Mouse (Mus musculus) liver, postnatal 0 days (tissue): ENCODE data around the gene Lama2. TPM values are rescaled to one million over a fixed set of nuclear protein-coding genes. Genes with fewer than 3 reads are reported as not detected.

ENCODE experiments used
- ATAC-seq: fragments of 200-750 bp; cut with Nextera tagmentation; 2 replicates; pipeline ENCODE4 v1.8.0; 2017; ENCODE audit warnings: mild to moderate bottlenecking, moderate library complexity
- DNase-seq: peaks from one replicate; pipeline ENCODE4 v3.0.0-alpha.2; 2016
- H3K27ac ChIP-seq: fragments of 300-500 bp; sonication (generic); 2 replicates; pipeline ENCODE4 v1.5.1; 2014; ENCODE audit warnings: antibody characterized with exemption, moderate library complexity, mild to moderate bottlenecking, low read depth
- H3K27me3 ChIP-seq: fragments of 300-500 bp; sonication (generic); 2 replicates; pipeline ENCODE4 v1.6.1; 2014; ENCODE audit warnings: low read length, control low read depth, mixed read lengths; ENCODE audit not compliant: insufficient read depth
- H3K36me3 ChIP-seq: fragments of 300-500 bp; sonication (generic); replicated peaks from 2 replicates; pipeline ENCODE4 v1.6.1; 2014; ENCODE audit warnings: mild to moderate bottlenecking, control low read depth, low read length, moderate library complexity, mixed read lengths; ENCODE audit not compliant: insufficient read depth
- H3K4me1 ChIP-seq: fragments of 300-500 bp; sonication (generic); 2 replicates; pipeline ENCODE4 v1.6.1; 2014; ENCODE audit warnings: antibody characterized with exemption, mild to moderate bottlenecking, control low read depth; ENCODE audit not compliant: insufficient read depth
- H3K4me2 ChIP-seq: fragments of 300-500 bp; sonication (generic); 2 replicates; pipeline ENCODE4 v1.6.1; 2014; ENCODE audit warnings: low read depth, mild to moderate bottlenecking, low read length, moderate library complexity, mixed read lengths
- H3K4me3 ChIP-seq: fragments of 300-500 bp; sonication (generic); 2 replicates; pipeline ENCODE4 v1.5.1; 2014; ENCODE audit warnings: low read depth, low read length
- H3K9ac ChIP-seq: fragments of 300-500 bp; sonication (generic); replicated peaks from 2 replicates; pipeline ENCODE4 v1.6.1; 2014; ENCODE audit warnings: mild to moderate bottlenecking, moderate library complexity
- H3K9me3 ChIP-seq: fragments of 300-500 bp; sonication (generic); 2 replicates; pipeline ENCODE4 v1.6.1; 2016; ENCODE audit warnings: mild to moderate bottlenecking, control low read depth, low read length, mixed read lengths
- CTCF ChIP-seq: sonication (generic); IDR thresholded peaks from 2 replicates; pipeline ENCODE4 v1.5.1; 2016; ENCODE audit warnings: antibody characterized with exemption, low read depth
- EP300 ChIP-seq: IDR thresholded peaks from 2 replicates; pipeline ENCODE4 v1.6.1; 2016; ENCODE audit warnings: antibody characterized with exemption, low read depth, mild to moderate bottlenecking
- WGBS: fragments of 180-500 bp; shearing (Covaris S2); extraction: QIAGEN DNeasy Blood & Tissue Kit; methylation state at CpG from one replicate; pipeline ENCODE4 v1.1.7; 2014; ENCODE audit not compliant: insufficient replicate concordance; 5-methylcytosine and 5-hydroxymethylcytosine counted together
- polyA plus RNA-seq: library from polyadenylated mRNA; unstranded; fragments of >200 nt; fragmentation: Nextera tagmentation; extraction: Ambion mirVana; gene quantifications from 2 replicates; pipeline ENCODE4 v1.2.1, GENCODE M21; 2015

The Lama2 gene
- polyA plus RNA-seq, 1 experiment from 2014 or later = 0.86 TPM

DNA sequence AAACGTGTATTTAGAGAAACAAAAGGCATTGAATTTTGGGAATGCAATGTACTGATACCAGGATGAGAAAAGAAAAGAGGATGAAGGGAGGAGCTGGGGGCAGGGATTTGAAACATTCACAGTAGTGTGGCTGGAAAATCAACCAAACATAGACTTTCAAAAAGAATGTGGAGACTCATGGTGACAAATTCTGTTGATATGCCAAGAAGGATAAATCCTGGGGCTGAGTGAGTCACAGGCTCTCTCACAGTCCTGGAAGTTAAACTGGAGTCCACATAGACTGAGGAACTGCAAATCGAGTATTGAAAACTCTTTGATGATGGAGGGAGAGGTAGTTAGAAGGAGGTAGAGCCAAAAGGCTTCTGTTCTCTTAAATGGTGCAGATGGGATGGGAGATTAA lies 445.3 kb downstream of the Lama2 start:
- ATAC-seq (no peak), DNase-seq (no peak)
- no peak for TF ChIP-seq CTCF
- TF ChIP-seq EP300 = no peak
- no peaks in the 10 kb centered on the region for H3K9me3 ChIP-seq
- H3K9ac ChIP-seq = no peak overlapping the region
- H3K27me3 ChIP-seq = no peaks in the 10 kb centered on the region
- H3K36me3 ChIP-seq = no peaks in the 10 kb centered on the region
- H3K4me3 ChIP-seq = no peak overlapping the region
- no peaks in the 10 kb centered on the region for H3K4me1 ChIP-seq
- no peak overlapping the region for H3K4me2 ChIP-seq
- 59% methylated on average over 2 of the region's 2 CpGs for WGBS
- H3K27ac ChIP-seq = no peak overlapping the region

DNA sequence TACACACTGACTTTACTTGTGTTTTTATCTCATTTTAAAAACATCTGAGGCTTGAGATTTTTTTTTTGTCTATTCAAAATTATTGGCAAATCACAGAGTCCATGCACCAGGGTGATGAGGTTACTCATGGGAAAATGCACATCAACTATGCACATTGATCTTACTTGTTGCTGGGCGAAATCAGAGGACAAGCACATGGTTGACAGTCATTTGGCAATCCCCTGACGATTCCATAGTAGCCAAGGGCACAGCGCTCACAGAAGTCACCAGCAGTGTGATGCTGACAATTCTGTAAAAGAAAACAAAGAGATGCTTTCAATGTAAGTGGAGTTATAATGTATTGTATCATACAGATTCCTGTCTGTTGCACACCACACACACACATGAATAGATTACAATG lies 454.8 kb downstream of the Lama2 start:
- Histone ChIP-seq H3K9ac (no peak overlapping the region), H3K27me3 (no peaks in the 10 kb centered on the region), H3K4me3 (no peak overlapping the region), H3K27ac (no peak overlapping the region), H3K36me3 (no peaks in the 10 kb centered on the region), H3K9me3 (no peaks in the 10 kb centered on the region), H3K4me2 (no peak overlapping the region), H3K4me1 (no peaks in the 10 kb centered on the region)
- no peak for DNase-seq
- ATAC-seq = no peak
- 68% methylated on average over 3 of the region's 3 CpGs for WGBS
- TF ChIP-seq EP300 (no peak), CTCF (no peak)

DNA sequence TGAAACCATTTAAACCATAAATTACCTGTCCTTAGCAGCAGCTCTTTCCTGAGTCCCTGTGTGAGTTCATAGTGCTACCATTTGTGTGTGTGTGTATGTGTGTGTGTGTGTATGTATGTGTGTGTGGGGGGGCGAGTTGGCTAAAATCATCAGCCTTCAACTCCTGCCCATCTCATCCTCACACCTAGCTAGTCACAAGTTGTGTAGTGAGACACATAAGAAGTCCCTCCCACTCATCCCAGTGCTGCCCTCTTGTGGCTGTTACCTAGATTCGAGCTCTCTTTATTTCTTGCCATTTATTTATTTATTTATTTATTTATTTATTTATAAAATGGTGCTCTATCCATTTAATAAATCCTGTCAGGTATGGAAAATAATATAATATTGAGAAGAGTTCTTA lies 457.2 kb downstream of the Lama2 start:
- no peak for TF ChIP-seq EP300
- peak; percentile 32; the same call in 1 of the 2 replicates for TF ChIP-seq CTCF
- peak; percentile 20 for DNase-seq

DNA sequence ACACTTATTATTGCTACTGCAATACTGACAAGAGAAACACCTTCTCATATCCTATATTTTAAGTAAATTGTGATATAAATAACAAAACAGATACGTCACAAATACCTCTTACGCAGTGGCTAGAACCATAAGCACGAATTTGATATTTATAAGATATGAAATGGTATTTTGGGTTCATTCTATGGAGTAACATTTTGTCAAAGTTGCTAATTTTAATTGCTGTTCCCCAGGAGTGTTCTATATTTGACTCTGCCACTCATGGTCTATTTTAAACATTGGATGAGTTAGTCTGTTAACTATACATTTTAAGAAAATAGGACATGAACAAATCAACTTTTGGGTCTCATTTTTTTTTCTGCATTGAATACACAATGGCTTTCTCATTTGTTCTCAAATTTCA lies 469.3 kb downstream of the Lama2 start:
- ATAC-seq (no peak), DNase-seq (no peak)
- Histone ChIP-seq H3K4me1 (no peaks in the 10 kb centered on the region), H3K9me3 (no peaks in the 10 kb centered on the region), H3K9ac (no peak overlapping the region), H3K4me2 (no peak overlapping the region), H3K36me3 (no peaks in the 10 kb centered on the region), H3K4me3 (no peak overlapping the region), H3K27ac (no peak overlapping the region), H3K27me3 (no peaks in the 10 kb centered on the region)
- WGBS = 80% methylated on average over 3 of the region's 3 CpGs
- no peak for TF ChIP-seq EP300
- no peak for TF ChIP-seq CTCF

More for the DNA sequence above, 457.2 kb downstream of the Lama2 start:
- no peaks in the 10 kb centered on the region for H3K36me3 ChIP-seq
- WGBS = 67% methylated on average over 2 of the region's 2 CpGs
- no peaks in the 10 kb centered on the region for H3K4me1 ChIP-seq
- H3K4me2 ChIP-seq = no peak overlapping the region
- H3K27me3 ChIP-seq = no peaks in the 10 kb centered on the region
- no peak overlapping the region for H3K4me3 ChIP-seq
- no peak overlapping the region for H3K9ac ChIP-seq
- no peak for ATAC-seq
- H3K27ac ChIP-seq = no peak overlapping the region
- no peaks in the 10 kb centered on the region for H3K9me3 ChIP-seq

DNA sequence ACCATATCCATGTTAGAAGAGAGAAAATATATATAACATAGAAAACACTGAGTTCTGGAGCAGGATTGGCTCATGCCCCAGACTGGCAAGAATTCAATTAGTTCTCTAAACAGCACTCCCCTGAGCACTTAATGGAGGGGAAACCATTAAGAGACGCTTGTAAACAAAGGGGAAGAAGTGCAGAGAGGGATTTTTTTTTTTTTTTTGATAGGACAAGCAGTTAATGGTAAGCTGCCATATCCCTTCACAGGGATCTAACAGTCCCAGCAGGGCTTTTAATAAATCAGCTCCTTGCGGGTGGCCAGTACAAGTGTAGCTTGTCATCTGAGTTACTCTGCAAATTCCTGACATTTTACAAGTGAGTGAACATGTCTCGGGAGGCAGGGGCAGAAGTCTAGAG lies 479.1 kb downstream of the Lama2 start:
- H3K4me2 ChIP-seq = no peak overlapping the region
- no peak for ATAC-seq
- no peak overlapping the region for H3K4me3 ChIP-seq
- no peaks in the 10 kb centered on the region for H3K4me1 ChIP-seq
- no peaks in the 10 kb centered on the region for H3K9me3 ChIP-seq
- H3K27me3 ChIP-seq = no peaks in the 10 kb centered on the region
- no peaks in the 10 kb centered on the region for H3K36me3 ChIP-seq
- WGBS = 46% methylated on average over 3 of the region's 3 CpGs
- TF ChIP-seq EP300 (no peak), CTCF (no peak)
- no peak for DNase-seq
- H3K27ac ChIP-seq = no peak overlapping the region
- H3K9ac ChIP-seq = no peak overlapping the region

DNA sequence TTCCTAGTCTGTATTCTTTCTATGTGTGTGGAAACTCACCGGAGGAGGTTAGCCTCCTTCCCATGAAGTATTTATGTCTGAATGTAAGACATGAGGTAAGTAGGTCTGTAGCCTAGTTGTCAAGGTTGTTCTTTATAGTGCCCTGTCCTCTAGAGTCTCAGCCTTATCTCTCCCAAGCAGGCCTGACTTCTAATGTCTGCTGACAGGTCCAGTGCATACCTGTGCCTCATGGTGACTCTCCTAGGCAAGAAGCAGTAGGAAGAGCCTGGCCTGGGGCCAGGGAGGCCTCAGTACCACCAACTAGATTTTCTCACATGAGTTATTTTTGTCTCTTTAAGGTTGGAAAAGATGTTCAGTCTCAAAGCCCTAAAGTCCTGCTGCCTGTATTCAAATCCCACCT lies 483.8 kb downstream of the Lama2 start:
- Histone ChIP-seq H3K27me3 (no peaks in the 10 kb centered on the region), H3K36me3 (no peaks in the 10 kb centered on the region), H3K9me3 (no peaks in the 10 kb centered on the region), H3K9ac (no peak overlapping the region), H3K4me2 (no peak overlapping the region), H3K4me3 (no peak overlapping the region), H3K4me1 (no peaks in the 10 kb centered on the region), H3K27ac (no peak overlapping the region)
- ATAC-seq (no peak), DNase-seq (no peak)
- no peak for TF ChIP-seq CTCF
- no peak for TF ChIP-seq EP300
- 86% methylated on average over 1 of the region's 1 CpGs for WGBS

DNA sequence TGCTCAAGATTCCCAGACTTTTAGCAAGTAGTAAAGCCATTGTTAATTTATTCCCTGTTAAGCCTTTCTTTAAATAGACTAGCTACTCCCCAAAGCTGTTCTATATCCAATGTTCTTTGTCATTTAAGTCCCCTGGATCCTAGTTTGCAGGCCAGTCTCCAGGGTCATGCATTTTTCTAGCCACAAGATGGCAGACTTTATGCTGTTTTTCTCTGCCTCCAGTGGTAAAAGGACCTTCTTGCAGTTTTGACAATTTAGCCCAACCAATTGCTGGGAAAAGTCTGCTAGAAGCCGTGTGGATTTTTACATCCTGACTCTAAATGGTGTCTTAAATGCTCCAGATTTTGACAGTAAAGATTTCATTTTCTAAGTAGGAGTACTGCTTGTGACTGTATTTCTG lies 486.4 kb downstream of the Lama2 start:
- DNase-seq = peak; percentile 35
- Histone ChIP-seq H3K27me3 (no peaks in the 10 kb centered on the region), H3K9ac (no peak overlapping the region), H3K36me3 (no peaks in the 10 kb centered on the region), H3K4me2 (no peak overlapping the region), H3K27ac (no peak overlapping the region), H3K4me1 (no peaks in the 10 kb centered on the region), H3K4me3 (no peak overlapping the region), H3K9me3 (no peaks in the 10 kb centered on the region)
- 23% methylated on average over 1 of the region's 1 CpGs for WGBS
- ATAC-seq = no peak
- TF ChIP-seq CTCF (peak; percentile 71), EP300 (no peak)
